Mouse (Mus musculus) MEL (cell line): Measurements from ENCODE around the gene March10. TPM values are rescaled to one million over a fixed set of nuclear protein-coding genes. Genes with fewer than 3 reads are reported as not detected.

Experiments
- DNase-seq: peaks from one replicate; pipeline ENCODE4 v3.0.0; 2011; ENCODE audit warnings: low read depth, low spot score
- H3K27ac ChIP-seq: 2 replicates; pipeline ENCODE4 v1.5.1; 2012; ENCODE audit warnings: low read depth, mild to moderate bottlenecking, control low read depth, low read length, moderate library complexity; ENCODE audit not compliant: control insufficient read depth
- H3K27me3 ChIP-seq, 2 experiments: fragments of 150-350 bp in 1 of 2; sonication (generic) in 1 of 2; 2 replicates each; pipeline ENCODE4 v1.6.1; 2012; ENCODE audit warnings: low read length in 2 of 2, mild to moderate bottlenecking in 2 of 2, improper control_type of control experiment in 1 of 2, moderate library complexity in 1 of 2; ENCODE audit not compliant: insufficient read depth in 2 of 2, control insufficient read depth in 1 of 2
- H3K36me3 ChIP-seq, 2 experiments: 2 replicates each; pipeline ENCODE4 v1.6.1; 2012 to 2014; ENCODE audit warnings: low read length in 2 of 2, improper control_type of control experiment in 1 of 2, inconsistent platforms in 1 of 2, mild to moderate bottlenecking in 1 of 2; ENCODE audit not compliant: insufficient read depth in 2 of 2, control insufficient read depth in 1 of 2
- H3K4me1 ChIP-seq, 2 experiments: fragments of 150-350 bp in 1 of 2; sonication (generic) in 1 of 2; 2 replicates each; pipeline ENCODE4 v1.6.1; 2012; ENCODE audit warnings: low read length in 2 of 2, improper control_type of control experiment in 1 of 2, mild to moderate bottlenecking in 1 of 2; ENCODE audit not compliant: insufficient read depth in 2 of 2, control insufficient read depth in 1 of 2
- H3K4me3 ChIP-seq, 2 experiments: fragments of 150-350 bp in 1 of 2; sonication (generic) in 1 of 2; 2 replicates each; pipeline ENCODE4 v1.5.1; 2012; ENCODE audit warnings: low read depth in 2 of 2, low read length in 2 of 2, mild to moderate bottlenecking in 2 of 2, moderate library complexity in 2 of 2, control low read depth in 1 of 2, improper control_type of control experiment in 1 of 2; ENCODE audit not compliant: control insufficient read depth in 1 of 2, insufficient read depth in 1 of 2
- H3K79me2 ChIP-seq: 2 replicates; pipeline ENCODE4 v1.6.1; 2012; ENCODE audit warnings: mild to moderate bottlenecking, low read length, moderate library complexity; ENCODE audit not compliant: control insufficient read depth, poor library complexity, insufficient read depth
- H3K9ac ChIP-seq: 2 replicates; pipeline ENCODE4 v1.6.1; 2012; ENCODE audit warnings: low read depth, mild to moderate bottlenecking, control low read depth, low read length, moderate library complexity; ENCODE audit not compliant: control insufficient read depth, poor library complexity, severe bottlenecking
- H3K9me3 ChIP-seq: fragments of 150-350 bp; sonication (generic); replicated peaks from 2 replicates; pipeline ENCODE4 v1.6.1; 2012; ENCODE audit warnings: mild to moderate bottlenecking, low read length, improper control_type of control experiment, moderate library complexity; ENCODE audit not compliant: insufficient read depth
- CHD1 ChIP-seq: IDR thresholded peaks from 2 replicates; pipeline ENCODE4 v1.6.1; 2012; ENCODE audit warnings: low read depth, mild to moderate bottlenecking, inconsistent platforms, low read length, improper control_type of control experiment
- CHD2 ChIP-seq: IDR thresholded peaks from 2 replicates; pipeline ENCODE4 v1.6.1; 2011; ENCODE audit warnings: low read length, improper control_type of control experiment
- CTCF ChIP-seq, 3 experiments: IDR thresholded peaks in 2 of 3; conservative IDR thresholded peaks in 1 of 3; 2 replicates each; pipeline ENCODE4 v1.5.1; 2011 to 2012; ENCODE audit warnings: low read length in 3 of 3, low read depth in 2 of 3, mild to moderate bottlenecking in 2 of 3, improper control_type of control experiment in 1 of 3, inconsistent platforms in 1 of 3, mixed read lengths in 1 of 3, moderate library complexity in 1 of 3; ENCODE audit not compliant: control insufficient read depth in 1 of 3, insufficient read depth in 1 of 3, poor library complexity in 1 of 3, severe bottlenecking in 1 of 3
- E2F4 ChIP-seq: IDR thresholded peaks from 2 replicates; pipeline ENCODE4 v1.6.1; 2011; ENCODE audit warnings: low read depth, low read length, improper control_type of control experiment, borderline replicate concordance
- ELF1 ChIP-seq: IDR thresholded peaks from 2 replicates; pipeline ENCODE4 v1.6.1; 2014; ENCODE audit warnings: low read depth, mild to moderate bottlenecking, inconsistent platforms, low read length, improper control_type of control experiment, moderate library complexity
- EP300 ChIP-seq, 2 experiments: IDR thresholded peaks; 2 replicates each; pipeline ENCODE4 v1.6.1; 2011; ENCODE audit warnings: improper control_type of control experiment in 2 of 2, low read length in 2 of 2, low read depth in 1 of 2, mild to moderate bottlenecking in 1 of 2
- ETS1 ChIP-seq: IDR thresholded peaks from 2 replicates; pipeline ENCODE4 v1.6.1; 2012; ENCODE audit warnings: low read depth, mild to moderate bottlenecking, inconsistent platforms, low read length, improper control_type of control experiment, moderate library complexity
- GATA1 ChIP-seq: IDR thresholded peaks from 2 replicates; pipeline ENCODE4 v1.6.1; 2011; ENCODE audit warnings: low read depth, low read length, improper control_type of control experiment
- JUND ChIP-seq: IDR thresholded peaks from 2 replicates; pipeline ENCODE4 v1.6.1; 2011; ENCODE audit warnings: low read depth, mild to moderate bottlenecking, improper control_type of control experiment, low read length
- KAT2A ChIP-seq: conservative IDR thresholded peaks from 2 replicates; pipeline ENCODE4 v1.6.1; 2012; ENCODE audit warnings: low read depth, low read length, improper control_type of control experiment, inconsistent platforms
- MAZ ChIP-seq: IDR thresholded peaks from 2 replicates; pipeline ENCODE4 v1.6.1; 2012; ENCODE audit warnings: low read depth, mild to moderate bottlenecking, inconsistent platforms, low read length, improper control_type of control experiment
- MXI1 ChIP-seq: IDR thresholded peaks from 2 replicates; pipeline ENCODE4 v1.6.1; 2011; ENCODE audit warnings: mild to moderate bottlenecking, low read depth, low read length, improper control_type of control experiment
- MYB ChIP-seq: IDR thresholded peaks from 2 replicates; pipeline ENCODE4 v1.6.1; 2011; ENCODE audit warnings: mild to moderate bottlenecking, low read depth, low read length, improper control_type of control experiment
- MYC ChIP-seq: IDR thresholded peaks from 2 replicates; pipeline ENCODE4 v1.6.1; 2011; ENCODE audit warnings: low read depth, mild to moderate bottlenecking, low read length, improper control_type of control experiment, moderate library complexity
- POLR2A ChIP-seq, 2 experiments: IDR thresholded peaks; 2 replicates each; pipeline ENCODE4 v1.6.1; 2011 to 2012; ENCODE audit warnings: low read length in 2 of 2, mild to moderate bottlenecking in 2 of 2, control low read depth in 1 of 2, improper control_type of control experiment in 1 of 2, low read depth in 1 of 2, moderate library complexity in 1 of 2; ENCODE audit not compliant: control insufficient read depth in 1 of 2, insufficient read depth in 1 of 2, poor library complexity in 1 of 2
- POLR2AphosphoS5 ChIP-seq: IDR thresholded peaks from 2 replicates; pipeline ENCODE4 v1.6.1; 2012; ENCODE audit warnings: low read depth, borderline replicate concordance, mild to moderate bottlenecking, inconsistent platforms, low read length, moderate library complexity, mixed read lengths
- SIN3A ChIP-seq: IDR thresholded peaks from 2 replicates; pipeline ENCODE4 v1.6.1; 2012; ENCODE audit warnings: low read length, improper control_type of control experiment, inconsistent platforms
- TBP ChIP-seq: IDR thresholded peaks from 2 replicates; pipeline ENCODE4 v1.8.0; 2011; ENCODE audit warnings: low read depth, low read length, improper control_type of control experiment
- TCF12 ChIP-seq: IDR thresholded peaks from 2 replicates; pipeline ENCODE4 v1.6.1; 2014; ENCODE audit warnings: low read depth, mild to moderate bottlenecking, inconsistent platforms, low read length, improper control_type of control experiment, moderate library complexity
- UBTF ChIP-seq: IDR thresholded peaks from 2 replicates; pipeline ENCODE4 v1.6.1; 2012; ENCODE audit warnings: low read depth, mild to moderate bottlenecking, inconsistent platforms, low read length, improper control_type of control experiment, moderate library complexity, borderline replicate concordance; ENCODE audit not compliant: insufficient read depth
- USF2 ChIP-seq, 2 experiments: IDR thresholded peaks; 2 replicates each; pipeline ENCODE4 v1.6.1; 2011 to 2012; ENCODE audit warnings: improper control_type of control experiment in 2 of 2, low read length in 2 of 2, borderline replicate concordance in 1 of 2, inconsistent platforms in 1 of 2, low read depth in 1 of 2, mild to moderate bottlenecking in 1 of 2; ENCODE audit not compliant: insufficient read depth in 1 of 2
- polyA plus RNA-seq, 2 experiments: library from polyadenylated mRNA; stranded (reverse) in 1 of 2; unstranded in 1 of 2; fragments of >175 nt in 1 of 2; fragments of >200 nt in 1 of 2; gene quantifications; 2 replicates each; pipeline versions ENCODE4 v1.2.1 to v1.2.4; 2012; ENCODE audit warnings: low replicate concordance in 2 of 2, low read depth in 1 of 2; ENCODE audit not compliant: insufficient read length in 2 of 2, insufficient read depth in 1 of 2, missing spikeins in 1 of 2
- total RNA-seq: library from RNA; depleted of rRNA; stranded (reverse); fragments of 300-350 nt; gene quantifications from 2 replicates; pipeline ENCODE4 v1.2.3, GENCODE M21; 2012

March10 gene
- total and polyA plus RNA-seq, 3 experiments, result not detected

DNA sequence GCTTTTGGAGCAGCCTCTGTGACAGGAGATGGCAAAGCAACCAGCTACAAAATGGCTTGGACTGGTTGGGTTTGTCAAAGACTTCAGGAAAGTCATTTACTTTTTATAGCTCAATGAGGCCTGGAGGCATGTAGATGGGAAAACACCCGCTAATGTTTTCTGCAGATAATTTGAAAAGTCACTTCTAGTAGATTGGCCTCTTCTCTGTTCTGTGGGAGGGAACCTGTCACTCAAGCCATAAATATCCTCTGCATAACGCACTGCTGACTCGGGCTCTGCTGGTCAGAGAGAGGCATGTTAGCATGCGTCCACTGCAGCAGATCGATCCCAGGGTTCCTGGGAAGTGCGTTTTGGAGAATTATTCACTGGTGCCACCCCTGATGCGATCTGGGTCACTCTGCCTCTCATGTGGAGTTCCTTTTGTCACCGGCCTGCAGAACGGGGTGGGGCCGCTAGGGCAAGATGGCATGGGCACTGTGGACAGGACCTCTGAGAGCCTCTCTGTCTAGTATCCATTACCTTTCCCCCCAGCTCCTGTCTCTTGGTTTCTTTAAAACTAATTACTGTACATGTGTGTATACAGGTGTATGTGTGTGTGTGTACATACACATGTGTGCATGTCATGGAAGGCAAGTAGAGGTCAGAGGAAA, 81.9 kb downstream of the March10 start:
- Histone ChIP-seq H3K4me3 (no peak overlapping the region), H3K9ac (no peak overlapping the region), H3K27me3 (peaks cover 4 to 5% of the 10 kb centered on the region in 2 experiments), H3K36me3 (no peaks in the 10 kb centered on the region), H3K9me3 (no peaks in the 10 kb centered on the region), H3K79me2 (no peaks in the 10 kb centered on the region), H3K4me1 (no peaks in the 10 kb centered on the region), H3K27ac (no peak overlapping the region)
- DNase-seq, result no peak
- no peak for TF ChIP-seq CTCF (IDR thresholded peaks at IDR 0.05 in 2 of 3, conservative IDR thresholded peaks at IDR 0.05 in 1 of 3; ENCODE audit: control insufficient read depth in 1 of 3, insufficient read depth in 1 of 3, low read depth in 2 of 3, low read length in 3 of 3, poor library complexity in 1 of 3, severe bottlenecking in 1 of 3)
- no peak for TF ChIP-seq SIN3A
- TF ChIP-seq CHD1, result no peak
- TF ChIP-seq POLR2AphosphoS5, result no peak
- TF ChIP-seq CHD2, result no peak
- TF ChIP-seq GATA1, result no peak
- no peak for TF ChIP-seq POLR2A (IDR thresholded peaks at IDR 0.05; ENCODE audit: control insufficient read depth in 1 of 2, insufficient read depth in 1 of 2, low read depth in 1 of 2, low read length in 2 of 2, poor library complexity in 1 of 2)
- no peak for TF ChIP-seq E2F4
- TF ChIP-seq ETS1, result no peak
- TF ChIP-seq MXI1, result no peak
- no peak for TF ChIP-seq MAZ
- no peak for TF ChIP-seq ELF1
- TF ChIP-seq MYB, result no peak

DNA sequence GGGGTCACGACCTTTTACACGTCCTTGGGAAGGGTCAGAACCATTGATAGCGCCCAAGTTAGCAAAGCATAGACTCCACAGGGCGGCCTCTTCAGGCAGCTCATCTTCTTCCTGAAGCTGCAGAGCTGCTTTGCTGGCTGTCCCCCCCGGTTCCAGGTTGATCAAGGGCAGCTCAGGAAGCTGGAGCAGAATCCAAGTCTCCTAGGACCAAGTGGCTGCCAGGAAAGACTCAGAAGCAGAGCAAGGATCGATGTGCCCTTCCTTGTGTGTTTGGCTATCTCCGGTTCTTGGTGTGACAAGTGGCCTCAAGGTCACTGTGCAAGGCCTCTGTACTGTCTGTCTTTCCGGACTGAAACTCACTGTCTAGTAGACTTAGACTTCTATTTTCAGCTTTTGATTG, 82.7 kb downstream of the March10 start:
- H3K9me3 ChIP-seq, result no peaks in the 10 kb centered on the region
- no peaks in the 10 kb centered on the region for H3K79me2 ChIP-seq
- H3K4me1 ChIP-seq, result peaks cover 0 to under 1% of the 10 kb centered on the region in 2 experiments; a peak in 1 of 4 replicates
- H3K36me3 ChIP-seq, result no peaks in the 10 kb centered on the region; a peak in 1 of 4 replicates
- DNase-seq, result no peak
- H3K27ac ChIP-seq, result no peak overlapping the region
- H3K9ac ChIP-seq, result no peak overlapping the region
- no peak for TF ChIP-seq KAT2A
- TF ChIP-seq TCF12, result no peak
- TF ChIP-seq MYC, result no peak
- no peak for TF ChIP-seq POLR2A (IDR thresholded peaks at IDR 0.05; ENCODE audit: control insufficient read depth in 1 of 2, insufficient read depth in 1 of 2, low read depth in 1 of 2, low read length in 2 of 2, poor library complexity in 1 of 2)
- TF ChIP-seq GATA1, result no peak
- no peak for TF ChIP-seq USF2 (IDR thresholded peaks at IDR 0.05; ENCODE audit: borderline replicate concordance in 1 of 2, insufficient read depth in 1 of 2, low read depth in 1 of 2, low read length in 2 of 2)
- TF ChIP-seq POLR2AphosphoS5, result no peak
- no peak for TF ChIP-seq TBP
- no peak for TF ChIP-seq ETS1
- no peak for TF ChIP-seq JUND
- no peak for TF ChIP-seq UBTF
- TF ChIP-seq EP300 (IDR thresholded peaks at IDR 0.05; ENCODE audit: low read depth in 1 of 2, low read length in 2 of 2), result no peak
- TF ChIP-seq, all 39 proteins: peak for 0
- Histone ChIP-seq H3K27me3 (peaks cover 3 to 5% of the 10 kb centered on the region in 2 experiments; a peak in 3 of 4 replicates), H3K4me3 (no peak overlapping the region)
